Mouse (Mus musculus) embryonic facial prominence, embryonic 10.5 days (tissue): ENCODE measurements at regions not wholly inside any gene's neighbourhood (a gene's known extent, or its start where the extent isn't known, plus 50 kb on each side); places are given as distances from the start of the nearest gene placed in this dataset.

Experiments
- DNase-seq: peaks from one replicate; pipeline ENCODE4 v3.0.0-alpha.2; 2017; ENCODE audit warnings: low spot score
- H3K27ac ChIP-seq: fragments of 300-500 bp; sonication (generic); replicated peaks from 2 replicates; pipeline ENCODE4 v1.5.1; 2016; ENCODE audit warnings: mild to moderate bottlenecking
- H3K27me3 ChIP-seq: fragments of 300-500 bp; sonication (generic); replicated peaks from 2 replicates; pipeline ENCODE4 v1.6.1; 2016; ENCODE audit warnings: low read depth, mild to moderate bottlenecking; ENCODE audit not compliant: poor library complexity, severe bottlenecking
- H3K36me3 ChIP-seq: fragments of 300-500 bp; sonication (generic); replicated peaks from 2 replicates; pipeline ENCODE4 v1.6.1; 2016; ENCODE audit warnings: mild to moderate bottlenecking, moderate library complexity
- H3K4me1 ChIP-seq: fragments of 300-500 bp; sonication (generic); 2 replicates; pipeline ENCODE4 v1.6.1; 2016
- H3K4me3 ChIP-seq: fragments of 300-500 bp; sonication (generic); 2 replicates; pipeline ENCODE4 v1.5.1; 2016; ENCODE audit warnings: mild to moderate bottlenecking, moderate library complexity
- H3K9me3 ChIP-seq: fragments of 300-500 bp; sonication (generic); 2 replicates; pipeline ENCODE4 v1.6.1; 2016; ENCODE audit warnings: mild to moderate bottlenecking
- WGBS: fragments of 180-500 bp; shearing (Covaris S2); methylation state at CpG from one replicate; pipeline ENCODE4 v1.1.7; 2016; 5-methylcytosine and 5-hydroxymethylcytosine counted together

DNA sequence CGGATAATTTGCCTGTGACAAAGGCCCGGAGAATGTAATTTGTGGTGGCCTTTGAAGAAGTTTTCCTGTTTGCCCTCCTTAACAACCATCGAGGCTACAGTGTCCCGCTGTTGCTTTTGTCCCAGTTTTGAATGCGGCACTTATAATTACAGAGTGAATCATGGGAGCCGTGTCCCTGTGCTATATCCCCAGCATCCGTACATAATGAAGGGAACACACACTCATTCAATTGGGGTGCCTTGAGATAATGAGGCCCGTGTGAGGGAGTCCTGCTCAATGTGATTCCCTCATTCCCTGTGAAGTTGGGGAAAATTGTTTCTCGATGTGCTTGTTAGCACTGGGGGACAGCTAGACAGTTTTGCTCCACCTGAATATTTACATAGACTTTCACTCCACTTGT is 528.9 kb upstream of the Tenm3 start:
- Histone ChIP-seq H3K27ac (no peak overlapping the region), H3K9me3 (no peaks in the 10 kb centered on the region), H3K4me1 (no peaks in the 10 kb centered on the region), H3K27me3 (no peaks in the 10 kb centered on the region), H3K36me3 (no peaks in the 10 kb centered on the region), H3K4me3 (no peak overlapping the region)
- no peak for DNase-seq
- WGBS: 86% methylated on average over 9 of the region's 9 CpGs

DNA sequence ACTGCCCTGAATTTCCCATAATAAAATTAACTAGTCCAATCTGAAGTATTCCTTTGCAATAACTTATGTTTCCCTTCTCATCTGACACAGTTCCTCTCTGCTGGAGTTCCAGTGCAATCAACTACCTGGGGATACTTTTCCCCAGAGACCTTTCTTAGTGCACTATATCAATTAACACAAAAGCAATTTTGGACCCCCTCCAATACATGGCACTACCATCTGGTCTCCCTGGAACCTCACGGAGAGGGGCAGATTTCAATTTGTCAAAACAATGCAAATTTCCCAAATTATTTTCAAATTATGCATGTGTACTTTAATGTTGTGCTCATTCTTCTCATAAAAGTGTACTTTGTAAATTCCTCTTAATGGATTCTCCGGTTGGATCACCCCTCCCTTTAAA is 518.9 kb upstream of the Tenm3 start:
- Histone ChIP-seq H3K27ac (no peak overlapping the region), H3K4me3 (no peak overlapping the region), H3K4me1 (peaks cover 7% of the 10 kb centered on the region; the same call in 1 of the 2 replicates), H3K36me3 (no peaks in the 10 kb centered on the region), H3K9me3 (no peaks in the 10 kb centered on the region), H3K27me3 (no peaks in the 10 kb centered on the region)
- 85% methylated on average over 2 of the region's 2 CpGs for WGBS
- DNase-seq: no peak

DNA sequence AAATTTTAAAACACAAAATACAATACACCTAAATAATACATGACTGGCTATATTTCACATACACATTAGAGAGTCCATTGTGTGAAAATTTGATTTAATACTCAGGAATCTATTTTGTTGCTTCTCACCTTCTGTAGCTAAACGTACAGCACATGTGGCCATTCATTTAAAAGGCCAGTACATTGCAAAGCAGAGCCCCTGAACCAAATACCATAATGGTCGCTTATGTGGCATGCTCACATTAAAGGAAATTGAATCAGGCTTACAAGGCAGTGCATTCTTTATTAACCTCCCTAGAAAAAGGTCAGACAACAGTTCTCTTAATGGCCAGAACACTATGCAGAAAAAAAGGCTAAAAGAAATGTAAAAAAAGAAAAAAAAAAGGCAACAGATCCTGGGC is 517.7 kb upstream of the Tenm3 start:
- peaks cover 12% of the 10 kb centered on the region; the same call in 1 of the 2 replicates for H3K4me1 ChIP-seq
- no peak for DNase-seq
- 59% methylated on average over 2 of the region's 2 CpGs for WGBS
- no peaks in the 10 kb centered on the region for H3K27me3 ChIP-seq
- H3K4me3 ChIP-seq: no peak overlapping the region
- H3K27ac ChIP-seq: no peak overlapping the region
- H3K9me3 ChIP-seq: no peaks in the 10 kb centered on the region
- H3K36me3 ChIP-seq: no peaks in the 10 kb centered on the region

DNA sequence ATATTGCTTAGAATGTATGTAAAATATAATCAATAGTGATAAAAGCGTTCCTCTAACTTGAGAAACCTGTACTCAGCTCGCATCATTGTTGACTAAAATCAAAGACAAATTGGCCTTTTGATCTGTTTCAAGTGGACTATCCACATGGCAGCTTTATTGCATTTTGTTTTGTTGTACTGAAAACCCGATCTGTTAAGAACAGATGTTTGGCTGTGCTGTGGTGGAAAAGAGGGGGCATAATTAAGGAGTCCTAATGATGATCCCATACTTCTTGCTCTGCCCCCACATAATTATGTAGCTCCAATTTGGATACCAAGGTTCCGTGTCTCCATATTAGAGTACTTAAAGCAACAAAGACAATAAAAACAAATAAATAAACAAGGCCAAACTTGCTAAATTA is 516.4 kb upstream of the Tenm3 start:
- H3K27ac ChIP-seq: no peak overlapping the region
- H3K9me3 ChIP-seq: no peaks in the 10 kb centered on the region
- no peak overlapping the region for H3K4me3 ChIP-seq
- no peak for DNase-seq
- WGBS: 60% methylated on average over 4 of the region's 4 CpGs
- no peaks in the 10 kb centered on the region for H3K27me3 ChIP-seq
- peaks cover 12% of the 10 kb centered on the region; the same call in 1 of the 2 replicates for H3K4me1 ChIP-seq
- no peaks in the 10 kb centered on the region for H3K36me3 ChIP-seq

DNA sequence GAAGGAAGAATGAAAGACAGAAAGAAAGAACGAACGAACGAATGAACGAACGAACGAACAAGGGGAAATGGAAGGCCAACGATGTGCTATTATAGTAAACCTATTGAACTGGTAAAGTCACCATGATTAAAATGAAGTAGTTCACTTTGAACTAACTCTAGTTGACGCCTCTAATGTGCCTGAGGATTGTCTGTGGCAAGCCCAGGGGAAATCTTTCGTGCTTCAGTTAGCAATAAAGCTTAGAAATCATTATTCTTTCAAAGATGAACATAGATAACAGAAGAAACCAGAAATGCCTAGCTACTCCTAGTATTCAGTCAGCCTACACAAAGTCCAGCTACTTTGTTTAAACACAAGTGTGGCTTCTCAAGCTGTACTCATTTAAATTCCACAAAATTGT is 515.9 kb upstream of the Tenm3 start:
- peaks cover 12% of the 10 kb centered on the region; the same call in 1 of the 2 replicates for H3K4me1 ChIP-seq
- H3K9me3 ChIP-seq: no peaks in the 10 kb centered on the region
- no peak for DNase-seq
- no peaks in the 10 kb centered on the region for H3K27me3 ChIP-seq
- no peak overlapping the region for H3K27ac ChIP-seq
- H3K4me3 ChIP-seq: no peak overlapping the region
- WGBS: 75% methylated on average over 9 of the region's 9 CpGs
- no peaks in the 10 kb centered on the region for H3K36me3 ChIP-seq

DNA sequence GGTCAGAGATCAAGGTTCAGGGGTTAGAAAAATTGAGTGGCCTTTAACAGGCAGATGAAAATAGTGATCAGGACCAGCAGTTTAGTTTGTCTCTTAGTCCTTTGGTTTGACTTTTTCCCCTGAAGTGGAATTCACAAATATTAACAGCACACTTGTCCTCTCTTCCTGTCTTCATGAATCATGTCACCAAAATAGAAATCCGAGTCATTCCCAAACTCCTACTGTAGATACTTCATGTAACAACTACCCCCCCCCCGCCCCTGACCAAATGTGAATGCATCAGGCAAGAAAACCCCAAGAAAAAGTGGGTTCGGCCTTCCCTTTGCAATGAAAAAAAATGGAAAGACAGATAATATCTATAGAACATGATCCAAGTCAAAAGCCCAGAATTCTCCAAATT is 504.9 kb upstream of the Tenm3 start:
- WGBS: 83% methylated on average over 3 of the region's 3 CpGs
- no peaks in the 10 kb centered on the region for H3K9me3 ChIP-seq
- H3K4me3 ChIP-seq: no peak overlapping the region
- peaks cover 9% of the 10 kb centered on the region for H3K4me1 ChIP-seq
- H3K36me3 ChIP-seq: no peaks in the 10 kb centered on the region
- H3K27me3 ChIP-seq: no peaks in the 10 kb centered on the region
- no peak overlapping the region for H3K27ac ChIP-seq
- no peak for DNase-seq

DNA sequence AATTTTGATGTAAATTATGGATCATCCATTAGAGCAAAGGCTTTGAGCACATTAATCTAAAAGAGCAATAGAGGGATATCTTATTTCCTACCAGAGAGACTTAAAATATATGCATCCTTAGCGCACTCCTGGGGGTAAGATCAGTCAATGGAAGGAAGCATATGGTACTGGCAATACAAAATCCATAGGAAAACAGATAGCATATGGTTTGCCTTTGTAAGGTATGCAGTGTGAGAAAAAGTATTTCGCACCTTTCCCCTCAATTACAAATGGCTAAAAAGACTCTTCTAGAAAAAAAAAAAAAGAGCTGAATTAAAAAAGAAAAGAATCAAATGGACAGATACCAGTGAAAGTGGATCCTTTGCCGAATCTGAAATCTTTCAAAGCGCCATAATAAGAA is 495.0 kb upstream of the Tenm3 start:
- H3K9me3 ChIP-seq: no peaks in the 10 kb centered on the region
- H3K4me3 ChIP-seq: no peak overlapping the region
- H3K36me3 ChIP-seq: no peaks in the 10 kb centered on the region
- H3K4me1 ChIP-seq: no peaks in the 10 kb centered on the region
- no peak overlapping the region for H3K27ac ChIP-seq
- DNase-seq: no peak
- WGBS: 90% methylated on average over 4 of the region's 4 CpGs
- no peaks in the 10 kb centered on the region for H3K27me3 ChIP-seq

DNA sequence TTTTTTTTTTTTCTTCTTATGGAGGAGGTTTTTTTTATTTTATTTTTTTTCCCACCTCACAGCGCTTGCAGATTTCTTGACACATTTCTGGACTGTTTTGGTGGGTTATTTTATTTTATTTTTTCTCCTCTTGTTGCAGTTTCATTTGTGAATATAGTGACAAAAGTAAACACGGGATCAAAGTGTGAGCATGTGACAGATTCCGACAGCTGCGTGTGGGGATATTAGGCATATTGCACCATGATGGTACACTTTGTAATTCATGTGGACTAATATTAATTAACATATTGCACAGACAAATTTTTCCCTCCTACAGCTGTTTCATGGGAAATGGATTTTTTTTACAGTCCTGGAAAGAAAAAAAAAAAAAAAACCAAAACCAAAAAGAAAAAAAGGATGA is 483.2 kb upstream of the Tenm3 start:
- Histone ChIP-seq H3K4me3 (no peak overlapping the region), H3K27ac (no peak overlapping the region), H3K9me3 (no peaks in the 10 kb centered on the region), H3K4me1 (no peaks in the 10 kb centered on the region), H3K27me3 (no peaks in the 10 kb centered on the region), H3K36me3 (no peaks in the 10 kb centered on the region)
- DNase-seq: no peak
- WGBS: 90% methylated on average over 4 of the region's 4 CpGs

DNA sequence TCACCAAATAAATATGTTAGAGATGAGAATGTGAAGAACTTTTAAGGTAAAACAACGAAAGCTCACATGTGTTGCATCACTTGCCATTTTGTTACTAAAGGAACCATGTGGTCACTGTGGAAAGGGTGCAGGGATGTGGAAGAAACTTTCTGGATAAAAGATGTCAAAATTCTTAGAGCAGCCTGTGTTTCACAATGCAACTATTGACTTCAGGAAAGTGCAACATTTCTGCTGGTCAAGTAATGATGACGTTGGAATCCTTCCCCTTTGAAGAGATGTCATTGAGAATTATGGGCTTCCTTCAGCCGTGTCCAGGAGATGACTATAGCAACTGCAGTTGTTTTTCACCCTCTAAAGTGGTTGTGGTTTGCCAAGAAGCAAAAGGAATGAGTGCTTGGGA is 477.7 kb upstream of the Tenm3 start:
- WGBS: 78% methylated on average over 3 of the region's 3 CpGs
- no peak overlapping the region for H3K27ac ChIP-seq
- H3K36me3 ChIP-seq: no peaks in the 10 kb centered on the region
- no peaks in the 10 kb centered on the region for H3K4me1 ChIP-seq
- H3K27me3 ChIP-seq: no peaks in the 10 kb centered on the region
- no peaks in the 10 kb centered on the region for H3K9me3 ChIP-seq
- no peak for DNase-seq
- H3K4me3 ChIP-seq: no peak overlapping the region

DNA sequence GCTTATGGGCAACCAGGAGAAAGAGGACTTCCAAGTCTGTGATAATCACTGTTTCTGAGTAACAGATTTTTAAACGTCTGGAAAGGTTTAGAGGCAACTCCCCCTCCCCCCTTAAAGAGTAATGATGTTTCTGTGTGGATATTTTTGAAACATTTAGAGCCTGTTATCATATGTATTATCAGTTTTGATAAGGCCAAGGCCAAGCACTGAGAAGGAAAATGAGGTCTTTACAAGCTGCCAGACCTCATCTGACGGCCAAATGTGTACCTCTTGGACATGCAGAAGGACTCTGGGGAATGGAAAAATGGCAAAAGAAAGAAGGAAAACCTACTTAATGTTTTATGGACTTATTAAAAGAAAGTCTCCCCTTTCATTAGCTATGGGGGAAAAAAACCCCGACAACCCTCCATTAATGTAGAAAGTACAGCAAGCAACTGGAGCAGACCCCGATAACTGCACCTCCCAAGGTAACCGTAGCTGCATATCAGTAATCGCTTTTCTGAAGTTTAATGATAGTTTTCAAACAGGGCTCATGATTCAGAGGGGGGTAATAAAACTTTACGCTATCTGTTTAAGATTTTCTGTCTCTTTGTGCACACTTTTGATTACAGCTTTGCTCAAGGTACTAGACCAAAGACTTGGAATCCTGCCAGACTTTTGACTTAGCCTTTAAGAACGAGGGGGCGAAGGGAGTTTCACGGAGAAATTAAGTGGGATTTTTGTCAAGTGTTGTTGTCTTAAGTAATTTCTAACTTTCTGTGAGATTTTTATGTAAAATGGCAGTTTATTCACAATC is 469.9 kb upstream of the Tenm3 start:
- Histone ChIP-seq H3K27me3 (no peaks in the 10 kb centered on the region), H3K4me1 (peaks cover 3% of the 10 kb centered on the region), H3K36me3 (no peaks in the 10 kb centered on the region), H3K4me3 (no peak overlapping the region), H3K9me3 (no peaks in the 10 kb centered on the region), H3K27ac (no peak overlapping the region)
- DNase-seq: no peak
- 84% methylated on average over 10 of the region's 10 CpGs for WGBS

DNA sequence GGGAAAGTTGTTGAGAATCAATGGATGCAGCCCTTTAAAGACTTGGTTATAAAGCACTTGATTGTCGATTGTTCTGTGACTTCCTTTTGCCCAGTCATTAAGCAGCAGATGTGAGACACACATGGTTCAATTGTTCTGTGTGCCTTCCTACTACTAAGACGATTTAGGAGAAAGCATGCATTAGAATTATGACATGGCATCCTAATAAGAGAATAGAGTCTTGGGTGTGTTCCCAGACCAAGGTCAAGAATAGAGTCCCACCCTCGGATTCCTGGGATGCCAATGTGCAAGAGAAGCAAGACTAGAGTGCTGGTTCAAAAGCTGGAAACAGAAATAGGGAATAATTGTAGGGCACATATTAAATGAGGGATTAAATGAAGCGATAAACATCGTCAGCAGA is 469.1 kb upstream of the Tenm3 start:
- Histone ChIP-seq H3K4me3 (no peak overlapping the region), H3K27ac (no peak overlapping the region), H3K36me3 (no peaks in the 10 kb centered on the region), H3K9me3 (no peaks in the 10 kb centered on the region), H3K4me1 (peaks cover 3% of the 10 kb centered on the region), H3K27me3 (no peaks in the 10 kb centered on the region)
- 64% methylated on average over 5 of the region's 5 CpGs for WGBS
- no peak for DNase-seq

DNA sequence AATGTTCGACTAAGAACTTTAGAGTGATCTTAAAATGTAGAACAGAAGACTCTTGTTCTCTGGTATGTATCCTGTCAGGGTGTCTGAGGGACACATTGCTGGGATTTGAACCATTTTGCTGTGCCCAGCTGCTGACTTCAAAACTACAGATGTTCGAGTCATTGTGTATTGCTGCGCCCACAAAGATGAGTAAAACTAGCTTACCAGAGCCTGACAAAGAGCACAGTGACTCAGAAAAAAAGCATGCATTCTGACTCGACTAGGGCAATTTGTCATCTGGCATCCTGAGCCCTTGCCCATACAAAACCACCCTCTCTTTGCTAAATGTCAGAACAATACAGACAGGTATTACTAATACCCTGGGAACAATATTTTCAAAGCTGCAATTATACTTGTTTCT is 438.6 kb upstream of the Tenm3 start:
- H3K4me1 ChIP-seq: no peaks in the 10 kb centered on the region
- H3K27me3 ChIP-seq: no peaks in the 10 kb centered on the region
- H3K4me3 ChIP-seq: no peak overlapping the region
- H3K36me3 ChIP-seq: no peaks in the 10 kb centered on the region
- H3K9me3 ChIP-seq: no peaks in the 10 kb centered on the region
- WGBS: 40% methylated on average over 4 of the region's 4 CpGs
- no peak overlapping the region for H3K27ac ChIP-seq
- no peak for DNase-seq

DNA sequence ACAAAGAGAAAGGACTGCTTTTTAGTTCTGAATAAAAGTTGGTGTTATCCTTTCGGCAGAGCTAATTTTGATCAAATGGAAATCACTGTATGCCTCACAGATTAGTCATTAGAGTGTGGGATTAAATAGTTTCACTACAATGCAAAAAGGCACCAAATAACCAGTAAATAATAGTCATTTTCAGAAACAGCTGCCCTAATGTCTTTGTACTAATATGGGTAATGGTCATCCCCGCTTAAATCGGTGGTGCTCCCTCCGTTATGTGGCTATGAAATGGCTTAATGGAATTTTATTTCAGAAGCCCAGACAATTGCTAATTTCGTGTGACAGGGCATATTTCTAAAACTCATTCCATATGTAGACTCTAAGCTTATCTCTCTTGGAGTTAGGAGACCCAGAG is 437.5 kb upstream of the Tenm3 start:
- WGBS: 75% methylated on average over 5 of the region's 5 CpGs
- Histone ChIP-seq H3K27ac (no peak overlapping the region), H3K4me3 (no peak overlapping the region), H3K36me3 (no peaks in the 10 kb centered on the region), H3K27me3 (no peaks in the 10 kb centered on the region), H3K4me1 (no peaks in the 10 kb centered on the region), H3K9me3 (no peaks in the 10 kb centered on the region)
- no peak for DNase-seq
